Mouse (Mus musculus) cerebellum, adult 9-11 months (tissue): ENCODE measurements around the gene Klhl3.

ENCODE experiments used
- DNase-seq: peaks from one replicate; pipeline ENCODE4 v3.0.0; 2022

Gene Klhl3

GRCm38 (mm10) chr13:58066081-58066495 is 47.3 kb downstream of the Klhl3 start:
- no peak for DNase-seq

DNA sequence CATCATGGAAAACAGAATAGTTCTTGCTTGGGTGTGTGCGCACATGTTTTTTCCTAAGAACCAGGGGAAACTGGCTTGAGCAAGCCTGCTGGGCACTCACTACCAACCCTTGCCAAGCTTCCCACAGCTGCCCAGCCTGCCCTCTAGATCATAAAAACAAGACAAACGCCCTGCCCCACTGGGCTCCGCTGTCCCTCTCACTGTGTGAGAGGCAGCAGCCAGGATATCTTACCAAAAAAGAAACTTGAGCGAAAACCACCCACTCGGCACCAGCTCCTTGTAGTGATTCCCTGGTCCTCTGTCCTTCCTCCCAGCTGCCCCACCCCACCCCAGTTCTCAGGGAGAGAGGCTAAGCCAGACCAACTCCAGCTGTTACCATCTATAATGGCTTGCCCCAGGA is 48.1 kb downstream of the Klhl3 start:
- DNase-seq: no peak

GRCm38 (mm10) chr13:58057953-58058870 is 55.2 kb downstream of the Klhl3 start:
- no peak for DNase-seq

- no peak for DNase-seq
Observed at GRCm38 (mm10) chr13:58056618-58057017, 56.8 kb downstream of the Klhl3 start.

DNA sequence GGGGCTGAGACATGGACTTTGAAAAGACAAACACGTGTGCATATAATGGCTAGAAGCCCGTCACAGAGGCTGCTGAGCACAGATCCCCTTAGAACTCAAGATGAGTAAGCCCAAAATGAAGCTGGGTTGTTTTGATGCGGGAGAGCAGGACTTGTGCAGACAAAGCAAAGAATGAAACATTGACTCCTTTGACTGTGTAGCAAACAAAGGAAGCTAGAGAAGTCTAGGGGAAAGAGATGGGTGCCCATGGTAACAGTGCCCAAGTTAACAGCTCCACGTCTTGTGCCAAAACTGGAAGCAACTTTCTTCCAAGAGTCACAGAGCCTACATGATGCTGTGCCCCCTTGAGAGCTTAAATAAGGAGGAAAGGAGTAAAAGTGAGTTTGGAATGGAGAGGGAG is 59.8 kb downstream of the Klhl3 start:
- no peak for DNase-seq

DNA sequence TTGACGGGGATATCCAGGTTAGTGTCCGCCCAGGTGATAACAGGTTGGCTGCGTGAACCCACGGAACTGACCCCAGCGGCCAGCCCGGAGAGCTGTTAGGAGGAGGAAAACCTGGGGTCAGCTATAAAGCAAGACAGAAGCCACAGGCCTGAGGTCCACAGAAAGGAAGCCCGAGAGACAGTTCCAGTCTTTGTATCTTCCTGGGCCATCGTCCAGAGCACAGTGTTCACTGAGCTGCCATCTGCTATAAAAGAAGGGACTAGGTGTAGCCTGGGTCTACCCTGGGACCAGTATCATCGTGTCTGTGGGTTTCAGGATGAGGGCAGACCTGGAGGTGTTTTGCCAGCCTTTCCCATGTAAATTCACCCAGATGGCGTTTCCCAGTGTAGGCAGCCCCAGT is 61.7 kb downstream of the Klhl3 start:
- peak; percentile 70 for DNase-seq

GRCm38 (mm10) chr13:58051251-58051650 is 62.1 kb downstream of the Klhl3 start:
- DNase-seq: peak; percentile 74

DNA sequence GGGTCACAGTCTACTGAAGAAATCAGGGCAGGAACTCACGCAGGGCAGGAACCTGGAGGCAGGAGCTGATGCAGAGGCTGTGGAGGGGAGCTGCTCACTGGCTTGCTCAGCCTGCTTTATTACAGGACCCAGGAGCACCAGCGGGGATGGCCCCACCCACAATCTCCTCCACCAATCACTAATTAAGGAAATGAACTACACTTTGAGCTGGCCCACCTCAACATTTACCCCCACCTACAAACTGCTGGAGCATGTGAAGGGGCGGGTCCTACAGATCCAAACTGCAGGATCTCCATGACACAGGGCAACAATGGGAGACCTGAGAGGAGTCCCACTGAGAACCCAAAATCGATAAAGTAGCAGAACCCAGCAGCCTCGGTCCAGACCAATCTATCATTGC is 64.3 kb downstream of the Klhl3 start:
- DNase-seq: no peak

DNA sequence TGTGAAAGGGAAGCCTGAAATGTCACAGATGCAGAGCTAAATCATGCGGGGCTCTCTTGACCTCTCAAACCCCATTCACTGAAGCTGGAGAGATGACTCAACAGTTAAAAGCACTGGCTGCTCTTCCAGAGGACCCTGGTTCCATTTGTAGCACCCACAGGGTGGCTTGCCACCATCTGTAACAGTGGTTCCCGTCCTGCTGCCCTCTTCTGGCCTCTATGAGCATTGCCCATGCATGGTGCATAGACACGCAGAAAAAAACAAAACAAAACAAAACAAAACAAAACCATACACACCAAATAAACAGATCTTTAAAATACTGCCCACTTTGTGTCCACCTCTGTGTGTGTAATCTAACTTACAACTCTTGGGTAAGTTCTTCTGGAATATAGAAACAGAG is 65.3 kb downstream of the Klhl3 start:
- no peak for DNase-seq

DNA sequence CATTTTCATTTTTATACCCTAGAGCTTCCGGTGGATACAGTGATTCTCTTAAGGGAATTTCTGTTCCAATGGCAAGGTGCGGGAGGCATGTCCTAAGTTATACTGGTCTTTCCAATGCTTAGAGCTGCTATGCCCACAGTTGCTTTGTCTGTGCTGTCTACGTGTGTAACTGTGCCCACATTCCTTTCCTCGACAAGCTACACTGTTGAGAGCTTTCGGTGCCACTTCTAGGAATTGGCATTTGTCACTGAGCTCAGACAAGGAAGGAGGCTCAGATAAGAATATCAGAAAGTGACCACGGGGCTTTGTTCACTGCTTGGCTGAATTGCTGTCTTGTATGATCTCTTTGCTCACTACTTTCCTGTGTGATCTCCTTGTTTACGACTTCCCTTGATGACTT is 67.2 kb downstream of the Klhl3 start:
- DNase-seq: no peak

- DNase-seq: no peak
Observed at GRCm38 (mm10) chr13:58045278-58045677, 68.1 kb downstream of the Klhl3 start.

GRCm38 (mm10) chr13:58043278-58043677 is 70.1 kb downstream of the Klhl3 start:
- no peak for DNase-seq

DNA sequence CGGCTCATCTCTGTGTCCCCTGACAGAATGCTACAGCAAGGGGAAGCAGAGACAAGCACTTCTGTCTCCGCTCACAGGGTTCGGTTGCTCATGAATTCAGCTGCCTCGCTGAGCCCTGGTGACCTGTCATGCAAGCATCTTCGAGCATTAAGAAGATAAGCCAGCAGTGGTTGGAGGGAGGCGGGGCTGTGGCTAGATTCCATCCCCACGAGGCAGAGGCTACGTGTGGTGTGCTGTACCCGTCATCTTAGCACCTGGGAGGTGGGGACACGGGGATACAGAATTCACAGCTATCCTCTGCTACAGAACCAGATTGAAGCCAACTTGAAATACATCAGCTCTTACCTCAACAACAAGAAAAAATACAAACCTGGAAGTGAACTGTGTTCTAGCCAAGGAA is 73.3 kb downstream of the Klhl3 start:
- no peak for DNase-seq

GRCm38 (mm10) chr13:58037506-58037905 is 75.9 kb downstream of the Klhl3 start:
- DNase-seq: no peak

GRCm38 (mm10) chr13:58035470-58036156 is 77.8 kb downstream of the Klhl3 start:
- DNase-seq: peak; percentile 86

- no peak for DNase-seq
Observed at GRCm38 (mm10) chr13:58034985-58035384, 78.4 kb downstream of the Klhl3 start.

DNA sequence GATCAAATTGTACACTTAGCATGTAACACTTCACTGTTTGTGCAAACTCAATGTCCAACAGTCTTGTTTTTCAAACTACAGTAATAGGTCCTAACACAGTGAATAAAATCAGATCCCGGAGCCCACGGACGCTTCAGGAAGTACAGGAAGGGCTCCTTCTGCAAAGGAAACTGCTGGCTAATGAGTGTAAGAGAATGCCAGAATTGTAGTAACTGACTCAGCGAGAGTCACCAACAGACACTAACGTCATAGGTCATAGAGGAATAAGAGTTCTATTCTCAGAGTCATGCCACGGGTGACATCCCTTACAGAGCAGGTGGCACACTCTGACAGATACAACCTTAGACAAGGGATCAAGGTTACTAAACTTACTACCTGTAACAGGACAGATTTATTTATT is 78.9 kb downstream of the Klhl3 start:
- no peak for DNase-seq

DNA sequence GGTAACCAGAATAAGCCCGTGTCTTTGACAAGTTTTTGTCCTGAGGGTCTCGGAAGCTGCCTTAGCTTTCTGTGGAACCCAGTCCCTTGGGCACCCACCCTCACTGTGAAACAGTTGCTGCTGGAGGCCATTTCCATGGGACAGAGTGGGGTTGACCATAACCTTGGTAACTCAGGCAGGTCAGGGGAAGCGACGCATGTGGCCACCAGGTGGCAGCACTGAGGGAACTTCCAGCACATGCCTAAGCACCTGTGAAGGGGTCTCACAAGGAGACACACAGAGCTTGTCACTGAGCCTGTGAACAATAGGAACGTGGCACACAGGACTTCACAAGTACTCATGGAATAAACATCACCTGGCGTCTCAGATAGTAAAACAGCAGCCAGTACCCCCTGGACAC is 81.6 kb downstream of the Klhl3 start:
- DNase-seq: peak; percentile 75

DNA sequence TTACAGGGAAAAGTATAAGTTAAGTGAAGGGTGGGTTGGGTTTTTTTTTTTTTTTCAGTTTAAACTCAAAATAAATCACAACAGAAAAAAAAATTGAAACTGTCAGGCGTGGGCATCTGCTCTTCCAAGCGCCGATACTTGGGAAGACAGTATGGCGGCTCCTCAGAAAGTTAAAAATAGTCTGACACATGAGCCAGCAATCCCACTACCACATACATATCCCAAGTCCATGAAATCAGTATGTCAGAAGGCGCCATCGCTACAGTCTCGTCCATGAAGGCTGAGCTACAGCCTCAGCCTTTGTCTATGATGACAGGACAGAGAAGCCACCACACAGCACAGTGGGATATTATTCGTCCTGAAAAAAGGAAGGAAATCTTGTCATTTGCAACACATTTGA is 86.3 kb downstream of the Klhl3 start:
- no peak for DNase-seq

DNA sequence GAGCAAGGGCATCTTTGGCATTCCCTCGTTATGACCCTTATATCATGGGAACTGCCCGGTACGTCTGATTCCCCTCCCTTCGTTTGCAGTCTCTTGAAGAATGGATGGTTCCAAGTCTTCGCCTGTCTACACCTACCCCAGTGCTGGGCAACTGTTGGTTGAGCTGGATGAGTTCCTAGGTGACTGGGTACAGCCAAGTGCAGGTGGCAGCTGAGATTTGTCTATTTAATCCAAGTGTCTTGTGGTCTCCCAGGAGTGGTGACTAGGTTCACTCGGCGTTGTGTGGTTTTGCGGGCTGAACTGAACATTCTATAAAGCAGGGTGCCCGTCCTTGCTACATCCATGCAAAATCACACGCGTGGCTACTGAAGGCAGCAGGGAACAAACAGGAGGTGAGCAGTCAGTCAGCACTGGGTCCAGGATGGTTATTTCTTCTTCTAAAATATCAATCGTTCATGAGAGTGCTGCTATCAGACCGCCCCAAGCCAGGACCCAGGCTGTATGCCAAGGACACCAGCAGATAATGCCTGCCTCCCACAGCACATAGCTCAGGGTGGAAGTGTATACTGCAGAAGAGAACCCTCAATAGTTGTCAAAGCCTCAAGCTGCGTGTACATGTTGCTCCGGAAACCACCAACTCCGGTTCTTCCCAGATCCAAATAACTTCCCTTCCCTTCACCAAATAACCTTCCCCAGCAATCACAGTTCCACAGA is 87.5 kb downstream of the Klhl3 start:
- no peak for DNase-seq

DNA sequence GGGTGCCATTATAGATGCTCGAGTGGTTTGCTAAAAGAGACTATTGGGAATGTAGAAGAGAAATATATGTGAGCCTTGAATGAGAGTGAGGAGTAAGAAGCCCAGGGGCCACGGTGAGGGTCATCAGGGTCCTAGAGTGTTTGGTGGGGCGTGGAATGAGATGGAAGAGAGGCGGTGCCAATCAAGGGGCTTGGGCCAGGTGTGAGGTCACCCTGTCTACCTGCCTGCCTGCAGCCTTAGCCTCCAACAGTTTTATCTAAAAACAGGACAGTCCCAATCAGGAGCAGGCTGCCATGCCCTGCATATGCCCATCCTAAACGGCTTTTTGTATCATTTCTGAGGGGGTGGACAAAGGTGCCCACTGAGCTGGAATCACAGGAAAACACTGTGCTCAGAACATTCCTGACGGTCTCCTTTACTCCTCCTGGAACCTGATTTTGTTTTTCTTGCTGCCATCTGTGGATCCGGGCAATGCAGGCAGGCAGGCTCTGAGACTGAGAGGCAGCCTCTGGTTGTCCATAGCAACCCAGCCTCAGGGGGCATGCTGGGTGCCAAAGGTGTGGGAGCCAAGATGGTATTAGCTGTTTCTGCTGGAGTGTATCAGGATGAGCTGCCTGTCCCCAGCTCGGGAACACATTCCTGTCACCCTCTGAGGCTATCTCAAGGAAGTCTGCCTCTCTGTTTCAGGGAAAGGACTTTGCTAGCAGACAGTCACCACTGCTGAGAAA is 89.5 kb downstream of the Klhl3 start:
- peak; percentile 98 for DNase-seq

DNA sequence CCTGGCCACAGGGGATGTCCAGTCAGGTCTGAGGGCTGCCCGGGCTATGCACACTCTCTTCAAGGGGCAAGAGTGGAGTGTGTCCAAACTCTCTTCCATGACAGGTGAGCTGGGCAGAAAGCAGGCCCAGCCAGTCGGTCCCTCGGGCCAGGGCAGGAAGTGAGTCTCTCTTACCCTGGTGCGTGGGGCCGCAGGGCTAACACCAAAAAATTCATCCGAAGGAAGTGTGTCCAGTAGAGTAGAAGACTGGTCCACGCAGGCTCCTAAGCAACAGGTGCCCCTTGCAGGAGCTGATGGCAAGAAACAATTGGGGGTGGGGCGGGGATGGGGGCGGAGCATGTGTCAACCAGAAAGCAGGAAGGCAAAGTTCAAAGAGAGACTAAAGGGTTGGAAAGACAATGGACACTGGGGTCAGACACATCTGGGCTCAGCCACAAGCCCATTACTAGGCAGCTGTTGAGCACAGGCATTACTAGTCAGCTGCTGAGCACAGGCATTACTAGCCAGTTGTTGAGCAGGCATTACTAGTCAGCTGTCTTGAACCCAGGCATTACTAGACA is 90.3 kb downstream of the Klhl3 start:
- peak; percentile 62 for DNase-seq

DNA sequence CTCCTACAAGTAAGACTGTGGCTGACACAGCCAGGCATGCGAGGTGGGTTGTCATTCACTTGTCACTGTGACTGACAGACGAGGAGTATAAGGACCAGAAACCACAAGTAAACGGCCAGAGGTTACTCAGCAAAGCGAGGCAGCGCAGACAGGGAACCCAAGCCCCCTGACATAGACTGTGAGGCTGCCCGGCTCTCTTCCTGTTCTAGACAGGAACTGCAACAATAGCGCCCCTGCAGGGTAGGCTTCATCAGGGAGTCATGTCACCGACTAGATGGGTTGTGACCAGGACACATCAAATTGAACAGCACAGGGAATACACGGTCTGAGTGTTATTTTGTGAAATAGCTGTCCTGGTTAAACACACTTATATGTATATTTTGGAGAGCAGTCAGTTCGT is 93.0 kb downstream of the Klhl3 start:
- no peak for DNase-seq
